Mouse (Mus musculus) adrenal gland, adult 10 weeks (tissue): ENCODE measurements around the gene Ccl27b. TPM values are rescaled to one million over a fixed set of nuclear protein-coding genes. Genes with fewer than 3 reads are reported as not detected.

ENCODE experiments used
- polyA plus RNA-seq: library from polyadenylated mRNA; stranded (reverse); fragments of 350-450 nt; fragmentation: Illumina TruSeq; extraction: RNeasy Lipid Tissue Mini Kit (QIAGEN cat#74804); gene quantifications from one replicate; pipeline ENCODE4 v1.2.3, GENCODE M21; 2014; ENCODE audit warnings: low read depth, low replicate concordance

The Ccl27b gene
- 3.7 TPM for polyA plus RNA-seq

DNA sequence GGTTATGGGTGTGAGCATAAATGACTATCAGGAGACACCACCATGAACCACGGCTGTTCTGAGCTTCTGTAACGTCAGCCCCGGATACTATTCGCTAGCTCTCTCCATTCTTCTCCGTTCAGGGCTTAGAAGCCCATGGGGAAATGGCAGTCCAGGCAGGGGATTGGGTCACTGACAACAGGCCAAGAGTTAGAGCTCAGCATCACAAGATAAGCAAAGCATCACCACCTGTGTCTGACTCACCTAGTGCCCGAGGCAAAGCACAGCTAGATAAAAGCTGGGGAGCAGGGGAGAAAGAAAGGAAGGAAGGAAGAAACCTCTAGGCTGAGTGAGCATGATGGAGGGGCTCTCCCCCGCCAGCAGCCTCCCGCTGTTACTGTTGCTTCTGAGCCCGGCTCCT lies at the start of gene Ccl27b:
Ccl27b (plus strand) TSS at position 301 of the 400 bp plus-strand sequence.

DNA sequence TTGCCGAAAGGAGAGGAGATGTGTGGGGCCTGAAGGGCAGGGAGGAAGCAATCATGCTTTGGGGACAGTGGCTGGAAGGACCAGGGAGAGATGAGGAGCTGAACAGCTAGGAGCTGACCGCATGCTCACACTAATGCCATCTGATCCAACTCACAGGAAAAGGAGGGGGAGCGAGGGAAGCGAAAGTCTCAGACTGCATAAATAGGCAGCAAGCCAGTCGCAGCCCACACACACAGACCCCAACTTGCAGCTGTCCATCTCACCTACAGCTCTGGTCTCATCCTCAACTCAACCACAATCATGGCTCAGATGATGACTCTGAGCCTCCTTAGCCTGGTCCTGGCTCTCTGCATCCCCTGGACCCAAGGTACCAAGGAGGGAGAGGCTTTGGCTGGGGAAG lies 43.2 kb upstream of the Ccl27b start, which contains the start of gene Gm10591:
Gm10591 (plus strand) TSS at position 301 of the 400 bp plus-strand sequence.

DNA sequence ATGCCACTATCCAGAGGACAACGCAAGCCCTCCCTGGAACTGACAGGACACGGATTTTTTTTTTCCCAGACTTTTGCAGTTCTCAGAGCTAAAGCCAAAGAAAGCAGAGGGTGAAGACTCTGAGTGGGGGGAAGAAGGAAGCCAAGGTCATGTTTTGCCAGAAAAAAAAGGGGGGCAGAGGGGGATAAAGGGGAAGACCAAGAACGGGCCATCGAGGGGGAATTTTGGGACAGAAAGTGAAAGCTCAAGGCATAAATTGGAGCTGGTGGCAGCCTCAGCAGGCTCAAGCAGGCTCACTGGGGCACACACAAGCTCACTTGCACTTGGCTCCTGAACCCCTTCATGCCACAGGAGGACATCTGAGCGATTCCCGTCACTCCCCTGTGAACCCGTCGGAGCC lies 25.6 kb upstream of the Ccl27b start, which contains the start of gene Gm2564:
Gm2564 (plus strand) TSS at position 301 of the 400 bp plus-strand sequence.

DNA sequence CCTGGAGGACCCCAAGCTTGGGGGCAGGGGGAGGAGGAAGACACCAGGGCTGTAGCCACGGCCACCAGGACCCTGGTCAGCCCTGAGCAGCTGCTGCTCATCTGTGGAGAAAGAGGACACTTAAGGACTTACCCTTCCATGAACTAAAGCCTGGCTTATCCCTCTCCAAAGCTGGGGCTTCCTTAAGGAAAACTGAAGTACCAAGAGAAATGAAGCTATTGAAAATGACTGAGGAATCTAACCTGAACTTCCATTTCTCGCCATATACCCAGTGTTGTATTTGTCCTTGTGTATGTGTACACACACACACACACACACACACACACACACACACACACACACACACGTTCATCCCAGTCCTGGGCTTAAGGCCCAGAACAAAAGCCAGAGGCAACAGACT lies 6.7 kb downstream of the Ccl27b start, which contains the start of gene Il11ra2:
Il11ra2 (minus strand) TSS at position 101 of the 400 bp plus-strand sequence.

Other genes starting within 250 kb of the Ccl27b start
- gene Gm21586, start 215.9 kb upstream of the Ccl27b start, polyA plus RNA-seq = not detected
- gene Gm2163, start 188.5 kb upstream of the Ccl27b start, polyA plus RNA-seq = 0.82 TPM
- not detected for gene Fam205a2, start 127.1 kb upstream of the Ccl27b start, polyA plus RNA-seq
- gene Gm10591, start 43.1 kb upstream of the Ccl27b start, polyA plus RNA-seq = not detected
- not detected for gene Gm2564, start 25.5 kb upstream of the Ccl27b start, polyA plus RNA-seq
- gene Il11ra2, start 6.6 kb downstream of the Ccl27b start, polyA plus RNA-seq = not detected
- not detected for gene 4930578G10Rik, start 80.3 kb downstream of the Ccl27b start, polyA plus RNA-seq
- 1.5 TPM for gene Ccl19, start 101.3 kb downstream of the Ccl27b start, polyA plus RNA-seq
- not detected for gene Ccl21a, start 118.7 kb downstream of the Ccl27b start, polyA plus RNA-seq
- not detected for gene Fam205a1, start 198.6 kb downstream of the Ccl27b start, polyA plus RNA-seq
- not detected for gene Gm12394, start 201.5 kb downstream of the Ccl27b start, polyA plus RNA-seq
- gene Fam205c, start 219.0 kb downstream of the Ccl27b start, polyA plus RNA-seq = not detected